Mouse (Mus musculus): ENCODE data around the gene Coq5. TPM values are rescaled to one million over a fixed set of nuclear protein-coding genes. Genes with fewer than 3 reads are reported as not detected.

Gene Coq5
- 23.6 TPM for total RNA-seq (2023)

GRCm38 (mm10) chr5:115279226-115280049, at the start of gene Coq5:
Coq5 (plus strand) TSS chr5:115279666.

GRCm38 (mm10) chr5:115235786-115236263, 43.6 kb upstream of the Coq5 start, which contains the start of gene Pop5:
Pop5 (plus strand) TSS chr5:115235836.

GRCm38 (mm10) chr5:115272812-115273548, 6.5 kb upstream of the Coq5 start, which contains the start of gene Rnf10:
Rnf10 (minus strand) TSS chr5:115272898.

GRCm38 (mm10) chr5:115300792-115301614, 21.5 kb downstream of the Coq5 start, which contains the start of gene Dynll1:
Dynll1 (minus strand) TSS chr5:115300999.

GRCm38 (mm10) chr5:115326875-115327609, 47.6 kb downstream of the Coq5 start, which contains the start of gene Srsf9:
Srsf9 (plus strand) TSS chr5:115327177.

GRCm38 (mm10) chr5:115340577-115341313, 61.3 kb downstream of the Coq5 start, which contains the start of the genes Gatc and Triap1:
Gatc (minus strand) TSS chr5:115341178.
Triap1 (plus strand) TSS chr5:115341225.

Other genes with a start within 250 kb of the Coq5 start
- not detected for gene Gm10401, start 181.4 kb upstream of the Coq5 start, total RNA-seq (2023)
- gene Acads, start 160.3 kb upstream of the Coq5 start, total RNA-seq (2023): 28.5 TPM
- gene Unc119b, start 144.7 kb upstream of the Coq5 start, total RNA-seq (2023): 32.5 TPM
- 90.7 TPM for gene Mlec, start 121.5 kb upstream of the Coq5 start, total RNA-seq (2023)
- 0.47 TPM for gene Cabp1, start 85.3 kb upstream of the Coq5 start, total RNA-seq (2023)
- gene Pop5, start 43.8 kb upstream of the Coq5 start, total RNA-seq (2023): 83.3 TPM
- gene Rnf10, start 6.8 kb upstream of the Coq5 start, total RNA-seq (2023): 170 TPM
- 250 TPM for gene Dynll1, start 21.3 kb downstream of the Coq5 start, total RNA-seq (2023)
- 35.0 TPM for gene Srsf9, start 47.5 kb downstream of the Coq5 start, total RNA-seq (2023)
- 5.1 TPM for gene Gatc, start 61.5 kb downstream of the Coq5 start, total RNA-seq (2023)
- gene Triap1, start 61.6 kb downstream of the Coq5 start, total RNA-seq (2023): 20.5 TPM
- 220 TPM for gene Cox6a1, start 69.3 kb downstream of the Coq5 start, total RNA-seq (2023)
- gene Msi1, start 149.9 kb downstream of the Coq5 start, total RNA-seq (2023): not detected
- not detected for gene Pla2g1b, start 186.6 kb downstream of the Coq5 start, total RNA-seq (2023)
- gene Sirt4, start 205.1 kb downstream of the Coq5 start, total RNA-seq (2023): 11.7 TPM
- gene Pxn, start 227.0 kb downstream of the Coq5 start, total RNA-seq (2023): 58.9 TPM

Measured in CD4-positive naive resting alpha-beta T cell, adult 57 days (primary cell).